Mouse (Mus musculus): ENCODE data around the gene Tssk6. TPM values are rescaled to one million over a fixed set of nuclear protein-coding genes. Genes with fewer than 3 reads are reported as not detected.
A peak's percentile ranks its signal among the peaks of the same experiment; 100 is the strongest.

Gene Tssk6
- polyA plus RNA-seq, 1 experiment from 2014 or later, result 4.7 TPM

DNA sequence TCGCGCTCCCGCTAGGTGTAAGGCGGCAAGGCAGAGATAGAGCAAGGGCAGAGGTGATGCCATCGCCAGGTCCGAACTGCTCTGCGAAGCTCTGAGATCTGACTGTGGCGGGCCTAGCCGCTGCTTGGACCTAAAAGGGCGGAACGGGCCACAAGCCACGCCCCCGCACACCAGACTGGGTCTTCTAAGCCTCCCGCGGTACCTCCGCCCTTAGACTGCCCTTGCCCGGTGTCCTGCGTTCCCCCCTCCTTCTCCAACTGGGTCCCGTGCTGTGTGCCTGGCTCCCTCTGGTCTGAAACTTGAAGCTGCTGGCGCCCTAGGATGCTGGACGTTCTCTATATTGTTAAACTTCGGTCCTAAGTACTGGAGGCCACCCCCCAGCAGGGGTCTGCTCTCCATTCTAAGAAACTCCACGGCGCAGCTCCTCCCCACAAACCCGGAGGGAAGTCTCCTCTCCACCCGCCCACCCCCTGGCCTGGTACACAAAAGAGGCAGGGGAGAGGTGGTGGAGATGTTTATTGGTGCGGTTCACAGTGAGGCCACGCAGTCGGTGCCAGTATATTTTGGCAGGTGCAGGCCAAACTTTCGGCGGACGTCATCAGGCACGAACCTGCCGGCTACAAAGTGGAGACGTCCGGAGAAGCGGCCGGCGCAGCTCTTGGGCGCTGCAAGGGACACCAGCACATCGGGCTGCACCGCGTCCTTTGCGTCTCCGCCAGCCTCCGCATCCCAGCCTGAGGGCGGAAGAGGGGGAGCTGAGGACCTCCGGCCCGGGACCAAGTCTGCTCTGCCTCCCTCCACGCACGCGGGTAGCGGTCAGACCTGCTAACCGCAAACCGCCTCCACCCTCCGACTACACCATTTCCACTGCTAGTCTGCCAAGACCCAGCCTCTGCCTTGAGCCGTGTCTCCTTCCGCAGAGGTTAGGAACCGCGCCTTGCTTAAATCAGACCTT is 14.4 kb upstream of the Tssk6 start, which contains the start of gene Cilp2:
Gene Cilp2 (minus strand): TSS at position 399 of the 955 bp plus-strand sequence.
- no peak for ATAC-seq (ENCODE audit: insufficient number of reproducible peaks, insufficient read depth, low FRiP score, low TSS enrichment, low read depth)
- Histone ChIP-seq H3K9ac (peak within 1 kb of the TSS; percentile 36; the same call in 1 of the 2 replicates), H3K9me3 (no peaks in the 10 kb centered on the region), H3K4me1 (peaks cover 39% of the 10 kb centered on the region), H3K36me3 (peaks cover 7% of the 10 kb centered on the region), H3K27ac (no peak within 1 kb of the TSS), H3K4me2 (peak within 1 kb of the TSS; percentile 60), H3K4me3 (peak within 1 kb of the TSS; percentile 36), H3K27me3 (peaks cover 94% of the 10 kb centered on the region)
- 1% methylated on average over 60 of the region's 60 CpGs for WGBS

DNA sequence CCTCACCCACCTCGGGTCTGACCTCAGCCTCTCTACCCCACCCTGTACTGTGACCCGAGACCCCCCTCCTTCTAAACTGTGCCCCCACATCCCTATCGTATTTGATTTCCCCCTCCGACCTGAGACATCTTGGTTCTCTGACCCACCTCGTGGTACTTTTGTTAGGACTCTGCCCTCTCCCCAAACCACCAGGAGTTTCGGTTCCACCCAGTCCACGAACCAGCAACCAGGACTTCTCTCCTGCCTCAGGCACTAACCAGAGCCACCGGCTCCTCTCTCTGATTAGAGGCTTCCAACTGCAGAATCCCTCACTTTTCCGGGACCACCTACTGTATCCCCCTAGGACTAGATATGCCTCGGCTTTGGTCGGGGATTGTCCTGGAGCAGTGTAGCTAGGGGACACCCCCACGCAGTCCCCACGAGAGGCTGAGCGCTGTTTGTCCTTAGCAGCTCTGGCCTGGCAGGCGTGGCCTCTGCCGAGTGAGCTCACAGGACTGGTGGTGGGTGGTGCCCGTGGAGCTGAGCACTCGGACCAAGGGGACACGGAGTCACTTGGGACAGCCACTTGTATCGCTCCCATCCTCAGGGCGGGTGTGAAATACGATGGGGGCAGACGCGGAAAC is 13.6 kb upstream of the Tssk6 start:
- no peak for ATAC-seq (ENCODE audit: insufficient number of reproducible peaks, insufficient read depth, low FRiP score, low TSS enrichment, low read depth)
- Histone ChIP-seq H3K9me3 (no peaks in the 10 kb centered on the region), H3K4me2 (peak overlapping the region; percentile 60), H3K9ac (peak overlapping the region; percentile 36; the same call in 1 of the 2 replicates), H3K4me1 (peaks cover 32% of the 10 kb centered on the region), H3K4me3 (peak overlapping the region; percentile 36), H3K36me3 (peaks cover 15% of the 10 kb centered on the region), H3K27ac (no peak overlapping the region), H3K27me3 (peaks cover 88% of the 10 kb centered on the region)
- WGBS, result 4% methylated on average over 24 of the region's 24 CpGs

DNA sequence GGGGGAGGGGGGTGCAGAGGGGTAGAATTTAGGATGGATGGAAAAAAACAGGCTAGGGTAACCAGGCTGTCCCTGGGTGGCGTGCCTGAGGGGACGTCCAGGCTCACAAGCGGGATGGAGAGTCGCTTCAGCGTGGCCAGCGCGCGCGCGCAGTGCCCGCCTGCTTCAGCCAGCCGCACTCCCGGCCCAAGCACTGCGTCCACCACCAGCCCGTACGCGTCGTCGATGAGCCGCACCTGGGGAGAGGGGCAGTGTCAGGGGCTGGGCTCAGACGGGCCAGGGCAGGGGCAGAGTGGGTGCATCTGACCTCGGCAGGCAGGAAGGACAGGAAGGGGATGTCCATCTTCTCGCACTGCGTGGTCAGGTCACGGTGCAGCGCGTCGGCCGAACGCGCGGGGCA is 13.1 kb upstream of the Tssk6 start:
- Histone ChIP-seq H3K9me3 (no peaks in the 10 kb centered on the region), H3K36me3 (peaks cover 21% of the 10 kb centered on the region), H3K4me1 (peaks cover 32% of the 10 kb centered on the region), H3K27ac (no peak overlapping the region), H3K9ac (0 out of 2 replicates have a peak overlapping the region, but pooled peaks have one; percentile 36), H3K4me3 (peak overlapping the region; percentile 36), H3K4me2 (peak overlapping the region; percentile 60), H3K27me3 (peaks cover 83% of the 10 kb centered on the region)
- ATAC-seq (ENCODE audit: insufficient number of reproducible peaks, insufficient read depth, low FRiP score, low TSS enrichment, low read depth), result no peak
- 3% methylated on average over 32 of the region's 32 CpGs for whole genome bisulfite sequencing

DNA sequence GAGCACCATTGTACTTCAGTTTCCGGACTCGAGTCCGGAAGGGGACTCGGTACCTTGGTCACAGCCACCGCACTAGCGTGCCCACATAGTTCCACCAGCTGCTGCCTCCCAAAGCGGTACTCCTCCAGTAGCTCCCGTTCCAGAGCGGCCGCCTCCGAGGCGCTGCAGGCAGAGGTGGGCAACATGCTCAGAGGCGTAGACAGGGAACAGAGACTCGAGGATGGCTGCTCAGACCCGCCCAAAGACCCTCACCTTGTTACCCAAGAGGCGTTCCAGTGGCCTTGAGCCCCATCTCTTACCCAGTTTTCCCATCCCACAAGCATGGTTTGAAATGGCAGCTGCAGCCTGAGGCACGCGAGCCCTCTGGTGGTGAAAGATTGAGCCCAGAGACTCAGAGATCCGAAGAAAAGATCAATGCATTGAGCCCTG is 11.2 kb upstream of the Tssk6 start:
- Histone ChIP-seq H3K9me3 (no peaks in the 10 kb centered on the region), H3K27ac (no peak overlapping the region), H3K4me3 (no peak overlapping the region), H3K36me3 (peaks cover 31% of the 10 kb centered on the region), H3K27me3 (peaks cover 64% of the 10 kb centered on the region), H3K4me1 (peaks cover 38% of the 10 kb centered on the region), H3K9ac (0 out of 2 replicates have a peak overlapping the region, but pooled peaks have one; percentile 22), H3K4me2 (no peak overlapping the region)
- ATAC-seq (ENCODE audit: insufficient number of reproducible peaks, insufficient read depth, low FRiP score, low TSS enrichment, low read depth), result no peak
- WGBS, result 44% methylated on average over 19 of the region's 19 CpGs

GRCm38 (mm10) chr8:69893863-69894262 is 8.1 kb upstream of the Tssk6 start:
- Histone ChIP-seq H3K9me3 (no peaks in the 10 kb centered on the region), H3K4me2 (no peak overlapping the region), H3K4me3 (no peak overlapping the region), H3K9ac (no peak overlapping the region), H3K4me1 (peaks cover 32% of the 10 kb centered on the region), H3K27ac (no peak overlapping the region), H3K27me3 (peaks cover 33% of the 10 kb centered on the region), H3K36me3 (peaks cover 50% of the 10 kb centered on the region)
- 39% methylated on average over 17 of the region's 17 CpGs for WGBS
- no peak for ATAC-seq (ENCODE audit: insufficient number of reproducible peaks, insufficient read depth, low FRiP score, low TSS enrichment, low read depth)

DNA sequence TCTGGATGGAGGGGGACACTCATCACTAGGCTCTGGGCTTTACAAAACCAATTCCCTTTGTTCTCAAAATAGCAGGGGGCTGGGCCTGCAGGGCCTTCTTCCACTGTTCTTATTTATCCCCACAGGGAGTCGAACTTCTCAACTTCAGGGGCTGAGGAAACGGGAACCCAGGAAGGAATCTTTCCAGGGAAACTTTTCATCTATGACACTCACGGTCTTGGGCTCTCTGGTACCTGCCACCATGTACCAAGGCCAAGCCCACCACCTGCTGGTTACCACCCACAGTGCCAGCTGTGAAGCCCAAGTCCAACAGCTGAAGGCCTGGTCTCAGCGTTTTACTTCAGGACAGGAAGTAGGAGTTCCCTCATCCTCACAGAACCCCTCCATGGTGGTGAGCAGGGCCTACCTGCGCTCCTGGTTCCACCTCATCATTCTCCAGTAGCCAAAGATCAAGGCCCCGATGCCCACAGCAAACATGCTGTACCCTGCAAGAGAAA is 7.1 kb upstream of the Tssk6 start:
- no peak for ATAC-seq (ENCODE audit: insufficient number of reproducible peaks, insufficient read depth, low FRiP score, low TSS enrichment, low read depth)
- Histone ChIP-seq H3K36me3 (peaks cover 50% of the 10 kb centered on the region), H3K4me3 (no peak overlapping the region), H3K9ac (no peak overlapping the region), H3K9me3 (no peaks in the 10 kb centered on the region), H3K4me2 (no peak overlapping the region), H3K27ac (no peak overlapping the region), H3K27me3 (peaks cover 23% of the 10 kb centered on the region), H3K4me1 (peaks cover 33% of the 10 kb centered on the region)
- 61% methylated on average over 6 of the region's 6 CpGs for WGBS

DNA sequence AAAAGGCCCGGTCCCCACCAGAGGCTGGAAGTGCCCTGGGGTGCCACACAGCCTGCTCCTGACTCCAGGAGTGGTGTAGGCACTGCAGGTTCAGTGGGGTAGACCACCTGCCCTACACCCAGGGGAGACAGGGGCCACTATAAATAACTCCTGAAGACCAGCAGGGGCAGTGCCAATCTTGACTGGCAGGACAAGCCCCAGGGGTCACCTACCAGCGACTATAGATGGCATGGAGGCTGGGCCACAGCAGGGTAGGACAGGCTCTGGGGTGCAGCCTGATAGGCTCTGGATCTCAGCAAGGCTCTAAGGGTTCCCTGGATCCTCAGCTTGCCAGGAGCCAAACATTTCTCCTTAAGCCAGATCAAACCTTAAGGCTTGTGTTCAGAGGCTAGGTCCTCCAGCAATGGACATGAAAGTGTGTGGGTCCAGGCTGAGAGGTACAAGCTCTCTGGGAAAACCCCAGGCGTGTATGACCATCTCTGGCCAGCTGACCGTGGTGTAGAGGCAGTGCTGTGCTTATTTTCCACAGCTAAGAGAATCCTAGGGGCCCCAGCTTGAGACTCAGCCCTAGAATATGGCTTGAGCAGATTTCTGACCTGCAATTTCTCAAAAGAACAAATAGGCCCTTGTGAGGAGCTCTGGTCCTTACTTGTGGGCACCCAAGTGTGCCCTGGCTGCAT is 6.1 kb upstream of the Tssk6 start:
- Histone ChIP-seq H3K4me1 (peaks cover 42% of the 10 kb centered on the region), H3K27me3 (peaks cover 13% of the 10 kb centered on the region), H3K36me3 (peaks cover 50% of the 10 kb centered on the region), H3K4me2 (no peak overlapping the region), H3K9ac (peak overlapping the region; percentile 16; the same call in 1 of the 2 replicates), H3K4me3 (no peak overlapping the region), H3K27ac (no peak overlapping the region), H3K9me3 (no peaks in the 10 kb centered on the region)
- no peak for ATAC-seq (ENCODE audit: insufficient number of reproducible peaks, insufficient read depth, low FRiP score, low TSS enrichment, low read depth)
- WGBS, result 72% methylated on average over 4 of the region's 4 CpGs

DNA sequence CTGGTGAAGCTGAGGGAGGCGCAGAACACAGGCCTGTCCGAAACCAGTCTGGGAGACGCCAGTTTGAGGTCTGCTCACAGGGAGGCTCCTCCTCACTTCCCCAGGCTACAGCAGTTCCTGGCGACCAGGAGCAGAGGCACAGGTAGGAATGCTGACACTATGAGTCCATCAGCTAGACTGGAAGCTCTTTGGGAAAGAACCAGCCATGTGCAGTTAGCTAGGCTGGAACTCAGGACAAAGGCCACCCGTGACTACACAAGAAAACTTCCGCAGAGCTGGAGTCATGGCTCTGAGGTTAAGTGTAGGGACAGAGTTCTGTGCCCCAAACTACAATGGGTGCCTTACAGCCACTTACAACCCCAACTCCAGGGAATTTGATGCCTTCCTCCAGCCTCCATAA is 4.1 kb upstream of the Tssk6 start:
- no peaks in the 10 kb centered on the region for H3K9me3 ChIP-seq
- H3K36me3 ChIP-seq, result peaks cover 40% of the 10 kb centered on the region
- H3K4me1 ChIP-seq, result peaks cover 53% of the 10 kb centered on the region
- no peak overlapping the region for H3K27ac ChIP-seq
- H3K27me3 ChIP-seq, result no peaks in the 10 kb centered on the region; the same call in 1 of the 2 replicates
- no peak for ATAC-seq (ENCODE audit: insufficient number of reproducible peaks, insufficient read depth, low FRiP score, low TSS enrichment, low read depth)
- no peak overlapping the region for H3K4me3 ChIP-seq
- no peak overlapping the region for H3K4me2 ChIP-seq
- H3K9ac ChIP-seq, result 0 out of 2 replicates have a peak overlapping the region, but pooled peaks have one; percentile 21
- 85% methylated on average over 6 of the region's 6 CpGs for WGBS

DNA sequence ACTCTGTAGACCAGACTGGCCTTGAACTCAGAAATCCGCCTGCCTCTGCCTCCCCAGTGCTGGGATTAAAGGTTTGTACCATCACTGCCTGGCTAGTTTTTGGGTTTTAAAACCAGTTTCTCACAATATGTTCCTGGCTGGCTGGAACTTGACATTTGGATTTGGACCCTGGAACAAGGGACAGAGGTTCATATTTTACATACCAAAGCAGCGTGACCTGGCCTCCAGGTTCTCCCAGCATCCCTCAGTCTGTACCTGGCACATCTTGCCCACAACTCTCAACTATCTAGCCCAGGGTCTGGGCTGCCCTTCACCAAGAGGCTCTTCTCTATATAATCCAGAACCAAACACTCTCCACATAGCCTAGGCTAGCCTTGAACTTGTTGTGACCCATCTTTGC is 2.1 kb upstream of the Tssk6 start:
- H3K36me3 ChIP-seq, result peaks cover 22% of the 10 kb centered on the region; the same call in 1 of the 2 replicates
- no peaks in the 10 kb centered on the region for H3K9me3 ChIP-seq
- no peaks in the 10 kb centered on the region for H3K27me3 ChIP-seq
- peak overlapping the region; percentile 98; the same call in 1 of the 2 replicates for H3K4me2 ChIP-seq
- 95% methylated on average over 2 of the region's 2 CpGs for WGBS
- no peak overlapping the region for H3K4me3 ChIP-seq
- H3K4me1 ChIP-seq, result peaks cover 59% of the 10 kb centered on the region
- no peak overlapping the region for H3K27ac ChIP-seq
- H3K9ac ChIP-seq, result no peak overlapping the region
- ATAC-seq (ENCODE audit: insufficient number of reproducible peaks, insufficient read depth, low FRiP score, low TSS enrichment, low read depth), result no peak

GRCm38 (mm10) chr8:69900895-69901451 is 1.0 kb upstream of the Tssk6 start:
- peaks cover 18% of the 10 kb centered on the region; the same call in 1 of the 2 replicates for H3K36me3 ChIP-seq
- peak overlapping the region; percentile 79 for H3K27ac ChIP-seq
- peaks cover 51% of the 10 kb centered on the region for H3K4me1 ChIP-seq
- peak overlapping the region; percentile 60 for H3K4me3 ChIP-seq
- H3K9ac ChIP-seq, result peak overlapping the region; percentile 85
- H3K9me3 ChIP-seq, result no peaks in the 10 kb centered on the region
- ATAC-seq (ENCODE audit: insufficient number of reproducible peaks, insufficient read depth, low FRiP score, low TSS enrichment, low read depth), result no peak
- H3K27me3 ChIP-seq, result no peaks in the 10 kb centered on the region
- 21% methylated on average over 12 of the region's 12 CpGs for WGBS
- H3K4me2 ChIP-seq, result peak overlapping the region; percentile 98

Data from embryonic facial prominence, embryonic 13.5 days (tissue).